Mouse (Mus musculus) stomach, embryonic 16.5 days (tissue): ENCODE measurements around the gene Scamp3. TPM values are rescaled to one million over a fixed set of nuclear protein-coding genes. Genes with fewer than 3 reads are reported as not detected.

Experiments used
- ATAC-seq: fragments of 200-750 bp; cut with Nextera tagmentation; 2 replicates; pipeline ENCODE4 v1.8.0; 2017; ENCODE audit warnings: moderate number of reproducible peaks, moderate TSS enrichment; ENCODE audit not compliant: insufficient read depth, low FRiP score
- H3K27ac ChIP-seq: fragments of 300-500 bp; sonication (generic); 2 replicates; pipeline ENCODE4 v1.5.1; 2014; ENCODE audit warnings: low read length
- H3K27me3 ChIP-seq: fragments of 300-500 bp; sonication (generic); 2 replicates; pipeline ENCODE4 v1.6.1; 2014; ENCODE audit warnings: low read length, control low read depth, mixed read lengths; ENCODE audit not compliant: control insufficient read depth, insufficient read depth
- H3K36me3 ChIP-seq: fragments of 300-500 bp; sonication (generic); 2 replicates; pipeline ENCODE4 v1.6.1; 2014; ENCODE audit warnings: low read length; ENCODE audit not compliant: control insufficient read depth, insufficient read depth
- H3K4me1 ChIP-seq: fragments of 300-500 bp; sonication (generic); 2 replicates; pipeline ENCODE4 v1.6.1; 2014; ENCODE audit warnings: low read length, control low read depth, mixed read lengths; ENCODE audit not compliant: control insufficient read depth, insufficient read depth
- H3K4me2 ChIP-seq: fragments of 300-500 bp; sonication (generic); 2 replicates; pipeline ENCODE4 v1.6.1; 2014; ENCODE audit warnings: low read depth, low read length, mixed read lengths
- H3K4me3 ChIP-seq: fragments of 300-500 bp; sonication (generic); replicated peaks from 2 replicates; pipeline ENCODE4 v1.5.1; 2014; ENCODE audit warnings: mild to moderate bottlenecking, low read length
- H3K9ac ChIP-seq: fragments of 300-500 bp; sonication (generic); 2 replicates; pipeline ENCODE4 v1.6.1; 2014; ENCODE audit warnings: low read length
- H3K9me3 ChIP-seq: fragments of 300-500 bp; sonication (generic); replicated peaks from 2 replicates; pipeline ENCODE4 v1.6.1; 2016; ENCODE audit warnings: low read length, control low read depth; ENCODE audit not compliant: control insufficient read depth
- WGBS: fragments of 180-500 bp; shearing (Covaris S2); extraction: QIAGEN DNeasy Blood & Tissue Kit; methylation state at CpG from one replicate; pipeline ENCODE4 v1.1.7; 2014; 5-methylcytosine and 5-hydroxymethylcytosine counted together
- polyA plus RNA-seq: library from polyadenylated mRNA; unstranded; fragments of >200 nt; fragmentation: Nextera tagmentation; extraction: Ambion mirVana; gene quantifications from 2 replicates; pipeline ENCODE4 v1.2.1, GENCODE M21; 2015

Gene Scamp3
- polyA plus RNA-seq, 1 experiment from 2014 or later: 104 TPM

DNA sequence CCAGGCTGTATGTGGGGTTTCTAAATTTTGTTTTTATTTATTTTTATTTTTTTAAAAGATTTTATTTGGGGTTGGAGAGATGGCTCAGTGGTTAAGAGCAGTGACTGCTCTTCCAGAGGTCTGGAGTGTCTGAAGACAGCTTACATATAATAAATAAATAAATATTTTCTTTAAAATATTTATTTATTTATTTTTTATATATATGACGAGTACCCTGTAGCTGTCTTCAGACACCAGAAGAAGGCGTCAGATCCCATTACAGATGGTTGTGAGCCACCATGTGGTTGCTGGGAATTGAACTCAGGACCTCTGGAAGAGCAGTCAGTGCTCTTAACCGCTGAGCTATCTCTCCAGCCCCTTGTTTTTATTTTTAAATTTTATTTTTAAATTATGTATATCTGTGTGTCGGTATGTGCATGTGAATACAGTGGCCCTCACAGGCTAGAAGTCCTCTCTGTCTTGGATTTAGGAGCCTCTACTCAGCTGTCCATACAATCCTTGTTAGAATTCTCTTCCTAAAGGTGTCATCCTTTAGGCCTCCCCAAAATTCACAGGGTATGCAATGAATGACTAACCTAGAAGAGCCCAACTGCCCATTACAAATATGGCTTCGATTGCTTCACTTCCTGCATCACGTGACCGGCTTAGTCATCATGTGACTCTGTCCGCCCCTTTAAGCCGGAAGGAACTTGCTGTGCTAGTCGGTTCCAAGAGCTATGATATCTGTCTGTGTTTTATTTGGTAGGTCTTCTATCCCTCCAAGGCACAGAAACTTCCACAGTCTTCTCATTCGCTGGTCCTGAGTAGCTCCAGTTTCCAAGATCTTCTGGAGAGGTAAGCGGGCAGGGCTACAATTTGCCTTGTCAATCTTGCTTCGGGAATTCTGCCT lies 25.2 kb downstream of the Scamp3 start, which contains the start of gene Gba:
Gene Gba (plus strand): TSS at position 676 of the 889 bp plus-strand sequence.
- Histone ChIP-seq H3K36me3 (0 out of 2 replicates have a peak, but pooled peaks cover 3% of the 10 kb centered on the region), H3K27me3 (no peaks in the 10 kb centered on the region), H3K9ac (peak within 1 kb of the TSS; percentile 71), H3K9me3 (no peaks in the 10 kb centered on the region), H3K4me1 (peaks cover 4% of the 10 kb centered on the region; the same call in 1 of the 2 replicates), H3K4me2 (peak within 1 kb of the TSS; percentile 71), H3K4me3 (peak within 1 kb of the TSS; percentile 65), H3K27ac (peak within 1 kb of the TSS; percentile 43; the same call in 1 of the 2 replicates)
- WGBS: 23% methylated on average over 13 of the region's 13 CpGs
- ATAC-seq: peak; percentile 90

DNA sequence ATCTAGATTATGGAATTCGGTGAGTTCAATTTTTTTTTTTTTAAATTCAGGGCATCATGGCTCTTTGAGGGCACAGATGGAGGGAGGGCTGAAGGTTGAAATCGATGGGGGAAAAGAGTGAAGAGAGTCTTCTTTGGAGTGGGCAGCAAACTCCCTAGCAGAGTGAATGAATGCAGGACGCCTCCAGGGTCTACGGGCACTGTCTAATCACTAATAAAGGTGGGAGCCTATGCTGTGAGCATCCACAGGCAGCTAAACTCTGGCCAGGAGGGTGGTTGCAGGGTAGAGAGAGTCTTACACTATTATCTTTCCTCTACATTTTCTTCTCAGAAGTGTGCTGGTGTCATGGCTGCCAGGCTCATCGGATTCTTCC lies 25.9 kb downstream of the Scamp3 start:
- ATAC-seq: no peak
- WGBS: 37% methylated on average over 5 of the region's 5 CpGs
- H3K9ac ChIP-seq: peak overlapping the region; percentile 71
- H3K36me3 ChIP-seq: peaks cover 9% of the 10 kb centered on the region
- H3K9me3 ChIP-seq: no peaks in the 10 kb centered on the region
- peaks cover 4% of the 10 kb centered on the region; the same call in 1 of the 2 replicates for H3K4me1 ChIP-seq
- H3K4me2 ChIP-seq: peak overlapping the region; percentile 71
- no peaks in the 10 kb centered on the region for H3K27me3 ChIP-seq
- peak overlapping the region; percentile 65 for H3K4me3 ChIP-seq
- H3K27ac ChIP-seq: peak overlapping the region; percentile 43; the same call in 1 of the 2 replicates

DNA sequence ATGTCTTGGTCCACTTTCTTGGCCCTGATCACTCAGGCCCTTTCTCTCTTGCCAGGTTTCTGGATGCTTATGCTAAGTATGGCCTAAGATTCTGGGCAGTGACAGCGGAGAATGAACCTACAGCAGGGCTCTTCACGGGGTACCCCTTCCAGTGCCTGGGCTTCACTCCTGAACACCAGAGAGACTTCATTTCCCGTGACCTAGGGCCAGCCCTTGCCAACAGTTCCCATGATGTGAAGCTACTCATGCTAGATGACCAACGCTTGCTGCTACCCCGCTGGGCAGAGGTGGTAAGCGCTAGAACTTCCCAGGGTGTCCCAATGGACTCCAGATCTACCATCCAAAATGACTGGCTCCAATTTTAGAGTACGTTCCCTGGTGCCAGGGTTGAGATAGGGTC lies 28.8 kb downstream of the Scamp3 start:
- H3K27me3 ChIP-seq: no peaks in the 10 kb centered on the region
- H3K4me3 ChIP-seq: no peak overlapping the region
- no peaks in the 10 kb centered on the region for H3K9me3 ChIP-seq
- no peak overlapping the region for H3K9ac ChIP-seq
- H3K36me3 ChIP-seq: peaks cover 10% of the 10 kb centered on the region
- WGBS: 91% methylated on average over 7 of the region's 7 CpGs
- no peak overlapping the region for H3K27ac ChIP-seq
- no peak for ATAC-seq
- H3K4me1 ChIP-seq: peaks cover 4% of the 10 kb centered on the region; the same call in 1 of the 2 replicates
- H3K4me2 ChIP-seq: no peak overlapping the region

DNA sequence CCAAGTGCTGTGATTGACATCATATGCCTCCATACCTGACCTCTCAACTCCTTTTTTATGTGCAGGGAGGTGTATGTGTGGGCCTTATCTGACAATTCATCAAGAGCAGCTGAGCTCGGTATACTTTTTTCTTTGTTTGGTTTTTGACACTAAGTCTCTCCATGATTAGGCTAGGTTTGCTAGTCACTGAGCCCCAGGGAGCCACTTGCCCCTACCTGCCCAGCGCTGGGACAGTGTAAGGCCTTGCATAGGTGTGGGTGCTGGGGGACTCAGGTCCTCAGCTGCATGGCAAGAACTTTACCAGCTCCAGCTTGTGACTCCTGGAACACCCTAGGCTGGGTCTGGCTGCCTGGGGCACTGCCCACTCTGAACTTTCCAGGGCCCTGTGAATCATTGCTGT lies 29.4 kb downstream of the Scamp3 start:
- Histone ChIP-seq H3K9me3 (no peaks in the 10 kb centered on the region), H3K4me2 (no peak overlapping the region), H3K9ac (no peak overlapping the region), H3K27ac (0 out of 2 replicates have a peak overlapping the region, but pooled peaks have one; percentile 74), H3K36me3 (peaks cover 10% of the 10 kb centered on the region), H3K4me3 (no peak overlapping the region), H3K27me3 (no peaks in the 10 kb centered on the region), H3K4me1 (peaks cover 4% of the 10 kb centered on the region; the same call in 1 of the 2 replicates)
- no peak for ATAC-seq
- 79% methylated on average over 2 of the region's 2 CpGs for WGBS

DNA sequence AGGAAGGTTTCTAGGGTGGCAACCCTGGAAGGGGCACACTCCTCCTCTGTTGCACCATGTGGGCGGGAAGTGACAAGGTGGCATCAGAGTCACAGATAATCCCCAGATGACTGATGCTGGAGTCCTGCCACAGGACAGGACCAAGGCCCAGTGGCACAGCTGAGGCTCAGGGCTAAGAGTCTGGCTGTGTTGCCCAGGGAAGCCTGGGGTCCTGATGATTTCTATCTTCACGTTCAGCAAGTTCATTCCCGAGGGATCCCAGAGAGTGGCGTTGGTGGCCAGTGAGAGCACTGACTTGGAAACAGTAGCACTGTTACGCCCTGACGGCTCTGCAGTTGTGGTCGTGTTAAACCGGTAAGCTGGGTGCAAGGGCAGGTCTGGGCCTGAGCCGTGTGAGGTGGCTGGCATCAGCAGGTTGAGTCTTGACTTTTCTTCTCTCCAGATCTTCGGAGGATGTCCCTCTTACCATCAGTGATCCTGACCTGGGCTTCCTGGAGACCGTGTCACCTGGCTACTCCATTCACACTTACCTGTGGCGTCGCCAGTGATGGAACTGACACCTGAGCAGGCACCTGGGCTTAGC lies 30.9 kb downstream of the Scamp3 start:
- H3K36me3 ChIP-seq: peaks cover 10% of the 10 kb centered on the region

DNA sequence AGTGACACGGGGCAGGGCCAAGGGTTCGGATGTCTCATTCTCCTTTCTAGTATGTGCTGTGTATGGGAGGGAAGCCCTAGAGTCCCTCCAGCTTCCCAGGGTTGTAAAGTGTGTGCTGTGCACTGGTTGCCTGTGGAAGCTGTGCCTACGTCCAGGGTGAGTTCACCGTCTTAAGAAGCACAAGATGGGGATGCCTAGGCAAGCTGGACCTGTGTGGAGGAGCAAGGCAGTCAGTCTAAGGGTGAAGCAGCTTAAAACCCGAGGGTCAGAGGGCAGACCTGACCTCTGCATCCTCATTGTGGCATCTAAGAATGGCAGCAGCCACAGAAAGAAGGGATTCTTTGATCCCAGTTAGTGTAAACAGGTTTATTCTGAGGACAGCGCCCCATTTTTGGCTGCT lies 31.5 kb downstream of the Scamp3 start:
- H3K4me3 ChIP-seq: no peak overlapping the region
- peak overlapping the region; percentile 60; the same call in 1 of the 2 replicates for H3K27ac ChIP-seq
- H3K27me3 ChIP-seq: no peaks in the 10 kb centered on the region
- ATAC-seq: no peak
- H3K4me2 ChIP-seq: no peak overlapping the region
- WGBS: 81% methylated on average over 6 of the region's 6 CpGs
- peaks cover 7% of the 10 kb centered on the region; the same call in 1 of the 2 replicates for H3K4me1 ChIP-seq
- H3K9me3 ChIP-seq: no peaks in the 10 kb centered on the region
- H3K36me3 ChIP-seq: peaks cover 10% of the 10 kb centered on the region
- H3K9ac ChIP-seq: no peak overlapping the region

More for the DNA sequence above, 30.9 kb downstream of the Scamp3 start:
- 85% methylated on average over 13 of the region's 13 CpGs for WGBS
- Histone ChIP-seq H3K9ac (no peak overlapping the region), H3K4me3 (no peak overlapping the region), H3K4me2 (no peak overlapping the region), H3K27me3 (no peaks in the 10 kb centered on the region), H3K27ac (peak overlapping the region; percentile 74), H3K4me1 (peaks cover 10% of the 10 kb centered on the region), H3K9me3 (no peaks in the 10 kb centered on the region)
- ATAC-seq: 0 out of 2 replicates have a peak, but pooled peaks have one; percentile 35

DNA sequence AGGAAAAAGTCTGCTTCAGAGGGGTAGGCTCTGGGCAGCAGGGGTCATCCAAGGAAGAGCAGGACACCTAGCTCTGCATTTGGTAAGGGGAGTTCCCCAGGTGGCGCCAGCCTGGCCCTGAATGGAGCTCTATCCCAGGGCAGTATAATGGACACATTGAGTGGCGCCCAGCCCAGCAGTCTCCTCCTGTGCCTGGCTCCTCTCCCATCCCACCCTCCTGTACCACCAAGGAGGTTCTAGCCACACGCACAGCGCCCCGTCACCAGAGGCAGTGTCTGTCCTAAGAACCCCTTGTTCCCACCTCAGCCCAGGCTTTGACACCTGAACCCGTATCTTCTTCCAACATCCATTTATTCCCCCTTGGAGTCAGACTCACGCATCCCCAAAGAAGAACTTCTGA lies 32.5 kb downstream of the Scamp3 start:
- WGBS: 87% methylated on average over 7 of the region's 7 CpGs
- H3K27ac ChIP-seq: no peak overlapping the region
- no peak for ATAC-seq

DNA sequence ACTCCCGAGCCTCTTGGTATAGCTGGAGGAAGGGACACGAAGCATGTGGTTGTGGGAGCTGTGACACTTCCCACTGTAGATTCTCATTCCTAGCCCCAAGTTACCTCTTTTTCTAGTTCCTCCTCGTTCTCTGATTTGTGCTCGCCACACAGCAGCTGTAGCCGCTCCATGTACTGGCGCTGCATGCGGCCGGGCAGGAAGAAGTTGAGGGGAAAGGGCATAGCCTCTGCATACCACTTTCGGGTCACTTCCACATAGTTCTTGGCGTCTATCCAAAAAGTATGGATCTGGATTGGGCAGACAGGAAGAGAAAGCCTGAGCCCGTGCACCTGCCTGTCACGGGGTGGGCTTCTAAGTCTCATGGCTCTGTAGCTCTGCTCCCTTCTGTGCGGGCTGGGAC lies 32.9 kb downstream of the Scamp3 start:
- H3K4me3 ChIP-seq: no peak overlapping the region
- H3K4me1 ChIP-seq: peaks cover 12% of the 10 kb centered on the region
- no peaks in the 10 kb centered on the region for H3K9me3 ChIP-seq
- H3K4me2 ChIP-seq: no peak overlapping the region
- H3K27ac ChIP-seq: no peak overlapping the region
- no peaks in the 10 kb centered on the region for H3K27me3 ChIP-seq
- WGBS: 73% methylated on average over 13 of the region's 13 CpGs
- H3K9ac ChIP-seq: no peak overlapping the region
- ATAC-seq: no peak
- peaks cover 10% of the 10 kb centered on the region for H3K36me3 ChIP-seq

More for the DNA sequence above, 32.5 kb downstream of the Scamp3 start:
- no peak overlapping the region for H3K4me3 ChIP-seq
- no peak overlapping the region for H3K9ac ChIP-seq
- no peaks in the 10 kb centered on the region for H3K9me3 ChIP-seq
- peaks cover 10% of the 10 kb centered on the region for H3K36me3 ChIP-seq
- no peaks in the 10 kb centered on the region for H3K27me3 ChIP-seq
- peaks cover 8% of the 10 kb centered on the region; the same call in 1 of the 2 replicates for H3K4me1 ChIP-seq
- no peak overlapping the region for H3K4me2 ChIP-seq

DNA sequence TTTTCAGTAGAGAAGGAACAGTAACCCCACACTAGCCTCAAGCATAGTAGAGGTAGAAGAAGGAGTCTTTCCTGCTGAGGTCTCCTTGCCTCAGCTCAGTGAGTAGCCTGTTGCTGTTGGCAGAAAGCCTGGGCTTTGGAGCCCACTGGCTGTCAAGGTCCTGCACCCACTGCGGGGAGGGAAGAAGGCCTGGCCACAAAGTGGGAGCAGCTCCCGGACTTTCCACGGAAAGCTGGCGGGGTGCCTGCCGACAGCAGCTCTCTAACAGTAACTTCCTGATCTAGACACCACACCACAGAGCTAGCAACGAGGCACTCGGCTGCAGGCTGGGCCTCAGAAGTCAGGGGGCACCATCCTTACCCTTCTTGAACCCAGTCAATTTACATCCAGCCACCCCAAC lies 33.5 kb downstream of the Scamp3 start:
- Histone ChIP-seq H3K9me3 (no peaks in the 10 kb centered on the region), H3K27ac (no peak overlapping the region), H3K27me3 (no peaks in the 10 kb centered on the region), H3K4me3 (no peak overlapping the region), H3K9ac (no peak overlapping the region), H3K4me2 (no peak overlapping the region), H3K4me1 (peaks cover 17% of the 10 kb centered on the region), H3K36me3 (peaks cover 9% of the 10 kb centered on the region)
- no peak for ATAC-seq
- WGBS: 85% methylated on average over 7 of the region's 7 CpGs
